Mouse (Mus musculus) urinary bladder, postnatal 14 days (tissue): ENCODE data around the gene Rpa2.
"Not testable (repeated sequence)": the region's sequence is repeated elsewhere in the genome, so short reads cannot be mapped to it uniquely, and the experiment has no call there.

Source experiments
- DNase-seq: peaks from one replicate; pipeline ENCODE4 v3.0.0; 2021; ENCODE audit warnings: low spot score

The Rpa2 gene

DNA sequence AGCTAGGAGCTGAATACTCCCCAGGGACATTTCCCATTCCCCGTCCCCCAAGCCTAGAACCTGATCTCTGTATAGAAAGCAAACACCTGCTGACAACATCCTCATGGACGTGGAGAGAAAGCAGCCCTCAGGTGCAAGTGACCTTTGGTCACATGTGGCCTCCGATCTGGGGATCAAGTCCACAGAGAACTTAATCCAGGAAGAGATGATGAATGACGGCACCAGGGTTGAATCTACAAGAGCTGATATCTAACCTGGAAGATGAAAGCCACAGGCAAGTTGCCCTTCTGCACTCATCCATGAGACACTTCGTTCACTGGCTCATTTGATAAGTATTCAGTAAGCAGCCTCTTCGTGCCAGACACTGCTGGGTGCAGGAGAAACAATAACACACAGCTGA is 5.5 kb upstream of the Rpa2 start:
- DNase-seq, result no peak

DNA sequence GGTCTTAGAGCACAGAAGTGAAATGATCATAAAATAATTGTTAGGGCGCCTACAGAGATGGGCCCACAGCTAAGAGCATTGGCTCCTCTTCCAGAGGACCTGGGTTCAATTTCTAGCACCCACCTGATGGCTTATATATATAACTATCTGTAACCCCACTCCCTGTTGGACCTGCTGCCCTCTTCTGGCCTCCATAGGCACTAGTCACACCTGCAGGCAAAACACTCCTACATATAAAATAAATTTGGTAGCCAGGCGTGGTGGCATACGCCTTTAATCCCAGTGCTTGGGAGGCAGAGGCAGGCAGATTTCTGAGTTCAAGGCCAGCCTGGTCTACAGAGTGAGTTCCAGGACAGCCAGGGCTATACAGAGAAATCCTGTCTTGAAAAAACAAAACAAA is 5.0 kb upstream of the Rpa2 start:
- not testable (repeated sequence) for DNase-seq

- no peak for DNase-seq
Measured at GRCm38 (mm10) chr4:132771776-132772175, 3.6 kb downstream of the Rpa2 start.

GRCm38 (mm10) chr4:132774905-132775304 is 6.8 kb downstream of the Rpa2 start:
- DNase-seq, result no peak

- DNase-seq, result peak; percentile 77
Measured at GRCm38 (mm10) chr4:132776764-132777163, 8.6 kb downstream of the Rpa2 start.

- no peak for DNase-seq
Measured at GRCm38 (mm10) chr4:132778562-132779201, 10.6 kb downstream of the Rpa2 start.

- DNase-seq, result no peak
Measured at GRCm38 (mm10) chr4:132780288-132780687, 12.2 kb downstream of the Rpa2 start.

- DNase-seq, result no peak
Measured at GRCm38 (mm10) chr4:132783732-132784131, 15.6 kb downstream of the Rpa2 start.

GRCm38 (mm10) chr4:132785228-132785627 is 17.1 kb downstream of the Rpa2 start:
- no peak for DNase-seq

DNA sequence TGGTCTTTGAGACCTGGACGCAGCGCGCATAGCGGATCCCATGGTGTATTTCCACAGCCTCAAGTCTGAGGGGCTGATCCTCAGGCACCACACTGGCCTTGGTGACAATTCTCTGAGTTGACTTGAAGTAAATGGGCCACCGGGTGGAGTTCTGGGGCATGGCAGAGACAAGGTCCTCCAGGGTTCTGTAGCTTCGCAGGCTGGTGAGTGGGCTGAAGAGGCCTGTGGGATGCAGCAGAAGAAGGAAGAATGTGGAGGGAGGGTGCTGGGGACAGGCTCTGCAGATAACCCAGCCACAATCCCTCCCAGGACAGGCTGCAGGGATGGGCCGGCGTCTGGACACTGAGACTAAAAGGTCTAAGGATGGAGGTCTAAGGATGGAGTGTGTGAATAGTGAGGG is 21.6 kb downstream of the Rpa2 start:
- DNase-seq, result no peak

DNA sequence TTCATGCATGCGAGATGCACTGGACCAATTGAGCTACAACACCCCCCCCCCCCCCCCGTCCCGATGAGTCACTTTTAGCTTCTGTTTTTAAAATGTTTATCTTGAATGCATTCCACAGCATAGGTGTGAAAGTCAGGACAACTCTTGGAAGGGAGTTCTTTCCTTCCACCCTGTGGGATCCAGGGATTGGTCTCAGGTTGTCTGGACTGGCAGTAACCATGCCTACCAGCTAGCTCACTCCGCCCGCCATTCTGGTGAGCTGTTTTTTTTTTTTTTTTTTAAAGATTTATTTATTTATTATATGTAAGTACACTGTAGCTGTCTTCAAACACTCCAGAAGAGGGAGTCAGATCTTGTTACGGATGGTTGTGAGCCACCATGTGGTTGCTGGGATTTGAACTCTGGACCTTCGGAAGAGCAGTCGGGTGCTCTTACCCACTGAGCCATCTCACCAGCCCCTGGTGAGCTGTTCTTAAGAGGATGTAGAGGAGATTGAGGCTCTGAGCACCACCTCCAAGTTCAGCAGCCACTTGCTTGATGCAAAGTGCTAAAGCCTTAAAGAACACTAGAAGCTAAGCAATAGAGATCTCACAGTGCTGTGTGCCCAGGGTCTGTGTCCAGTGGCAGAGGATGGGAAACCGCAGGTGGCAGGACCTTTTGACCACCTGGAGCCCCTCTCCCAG is 25.3 kb downstream of the Rpa2 start:
- DNase-seq, result not testable (repeated sequence)

- DNase-seq, result no peak
Measured at GRCm38 (mm10) chr4:132794028-132794427, 25.9 kb downstream of the Rpa2 start.

- no peak for DNase-seq
Measured at GRCm38 (mm10) chr4:132794760-132795159, 26.6 kb downstream of the Rpa2 start.

DNA sequence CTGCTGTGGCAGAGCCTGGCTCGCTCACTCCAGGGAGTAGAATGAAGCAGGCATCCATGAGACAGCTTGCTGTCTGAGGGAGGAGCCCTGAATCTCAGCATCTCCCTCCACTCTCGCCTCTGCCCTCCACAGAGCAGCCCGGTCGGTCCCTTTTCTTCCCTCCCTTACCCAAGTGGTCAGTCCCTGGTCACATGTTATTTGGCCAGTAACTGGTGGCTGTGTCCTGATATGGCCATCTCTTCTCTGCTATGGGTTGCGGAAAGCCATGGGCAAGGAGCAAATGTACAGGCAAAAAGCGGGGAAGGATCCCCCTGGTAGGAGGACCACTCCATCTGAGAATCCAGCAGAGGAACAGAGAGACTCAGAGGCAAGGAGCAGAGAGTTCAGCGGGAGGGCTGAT is 27.0 kb downstream of the Rpa2 start:
- DNase-seq, result no peak

DNA sequence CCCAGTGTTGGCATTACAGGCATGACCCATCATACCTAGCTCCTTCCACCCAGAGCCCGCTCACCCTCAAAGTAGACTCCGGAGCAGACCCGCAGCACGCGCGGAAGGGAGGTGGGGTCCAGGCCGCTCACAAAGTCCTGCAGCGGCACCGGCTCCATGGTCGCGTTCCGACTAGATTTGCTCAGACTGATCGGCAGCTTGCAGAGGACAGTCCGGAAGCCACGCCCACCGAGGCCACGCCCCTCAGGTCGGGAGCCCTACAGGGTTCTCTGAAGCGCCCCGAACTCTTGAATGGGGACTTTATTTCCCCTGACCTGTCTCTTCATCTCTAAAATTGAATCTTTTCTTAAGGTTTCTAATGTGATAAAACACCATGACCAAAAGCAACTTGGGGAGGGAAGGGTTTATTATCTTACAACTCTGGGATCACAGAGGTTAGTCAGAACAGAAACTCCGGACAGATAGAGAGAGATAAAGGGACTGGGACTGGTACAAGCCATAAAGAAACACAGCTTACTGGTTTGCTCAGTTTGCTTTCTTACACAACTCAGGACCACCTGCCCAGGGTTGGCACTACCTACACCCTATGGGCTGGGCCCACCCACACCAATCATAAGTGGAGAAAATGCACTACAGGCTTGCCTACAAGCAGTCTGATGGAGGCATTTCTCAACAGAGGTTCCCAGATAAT is 28.2 kb downstream of the Rpa2 start, which contains the start of gene Themis2:
Themis2 (minus strand) TSS at position 192 of the 691 bp plus-strand sequence.
- DNase-seq, result peak; percentile 81

DNA sequence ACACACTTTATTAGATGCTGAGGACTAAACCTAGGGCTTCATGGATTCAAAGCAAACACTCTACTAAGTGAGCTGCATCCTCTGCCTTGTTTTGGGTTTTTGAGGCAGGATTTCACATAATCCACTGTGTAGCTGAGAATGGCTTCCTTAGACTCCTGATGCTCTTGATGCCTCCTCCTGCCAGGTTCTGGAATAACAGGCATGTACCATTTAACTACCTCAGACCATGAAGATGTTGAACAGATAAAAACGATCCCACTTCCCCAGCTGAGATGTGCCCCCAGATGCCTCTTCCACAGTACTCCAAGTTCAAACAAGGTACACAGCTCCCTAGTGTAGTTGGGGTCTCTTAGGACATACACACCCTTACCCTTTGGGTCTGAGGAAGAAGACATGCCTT is 29.3 kb downstream of the Rpa2 start:
- no peak for DNase-seq

- no peak for DNase-seq
Measured at GRCm38 (mm10) chr4:132798028-132798427, 29.9 kb downstream of the Rpa2 start.

DNA sequence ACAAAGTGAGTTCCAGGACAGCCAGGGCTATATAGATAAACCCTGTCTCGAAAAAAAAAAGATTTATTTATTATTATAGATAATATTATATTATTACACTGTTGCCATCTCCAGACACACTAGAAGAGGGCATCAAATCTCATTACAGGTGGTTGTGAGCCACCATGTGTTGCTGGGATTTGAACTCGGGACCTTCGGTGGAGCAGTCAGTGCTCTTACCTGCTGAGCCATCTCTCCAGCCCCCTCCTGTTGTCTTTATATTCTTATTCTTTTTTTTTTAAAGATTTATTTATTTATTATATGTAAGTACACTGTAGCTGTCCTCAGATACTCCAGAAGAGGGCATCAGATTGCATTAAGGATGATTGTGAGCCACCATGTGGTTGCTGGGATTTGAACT is 30.5 kb downstream of the Rpa2 start:
- DNase-seq, result not testable (repeated sequence)

- no peak for DNase-seq
Measured at GRCm38 (mm10) chr4:132799845-132800244, 31.7 kb downstream of the Rpa2 start.

DNA sequence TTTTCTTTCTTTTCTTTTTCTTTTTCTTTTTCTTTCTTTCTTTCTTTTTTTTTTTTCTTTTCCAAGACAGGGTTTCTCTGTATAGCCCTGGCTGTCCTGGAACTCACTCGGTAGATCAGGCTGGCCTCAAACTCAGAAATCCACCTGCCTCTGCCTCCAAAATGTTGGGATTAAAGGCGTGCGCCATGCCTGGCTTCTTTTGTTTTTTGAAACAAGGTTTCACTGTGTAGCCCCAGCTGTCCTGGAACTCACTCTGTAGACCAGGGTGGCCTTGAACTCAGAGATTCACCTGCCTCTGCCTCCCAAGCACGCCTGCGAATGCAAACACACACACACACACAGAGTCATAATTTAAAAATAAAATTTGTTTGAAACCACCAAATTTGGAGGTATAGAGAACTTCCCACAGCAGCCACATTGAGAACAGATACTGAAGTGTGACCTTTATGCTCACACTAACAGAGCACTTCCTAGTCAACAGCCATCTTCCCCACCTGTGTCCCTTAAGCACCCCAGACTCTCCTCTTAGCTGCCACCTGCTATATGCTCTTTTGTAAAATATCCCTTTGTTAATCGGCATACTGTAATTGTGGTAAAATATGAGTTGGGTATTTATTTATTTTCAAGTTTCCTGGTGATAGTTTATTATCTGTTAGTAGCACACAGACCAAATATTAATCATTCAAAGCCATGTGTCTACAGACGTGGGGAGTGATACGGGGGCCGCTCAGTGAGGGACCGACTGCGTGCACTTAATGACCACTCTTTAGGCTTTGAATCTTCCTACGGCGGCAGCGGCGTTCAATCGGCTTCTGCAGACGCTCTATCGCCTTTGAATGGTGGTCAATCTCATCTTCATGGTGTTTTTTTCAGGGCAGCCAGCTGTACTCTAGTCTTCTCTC is 33.3 kb downstream of the Rpa2 start:
- no peak for DNase-seq

DNA sequence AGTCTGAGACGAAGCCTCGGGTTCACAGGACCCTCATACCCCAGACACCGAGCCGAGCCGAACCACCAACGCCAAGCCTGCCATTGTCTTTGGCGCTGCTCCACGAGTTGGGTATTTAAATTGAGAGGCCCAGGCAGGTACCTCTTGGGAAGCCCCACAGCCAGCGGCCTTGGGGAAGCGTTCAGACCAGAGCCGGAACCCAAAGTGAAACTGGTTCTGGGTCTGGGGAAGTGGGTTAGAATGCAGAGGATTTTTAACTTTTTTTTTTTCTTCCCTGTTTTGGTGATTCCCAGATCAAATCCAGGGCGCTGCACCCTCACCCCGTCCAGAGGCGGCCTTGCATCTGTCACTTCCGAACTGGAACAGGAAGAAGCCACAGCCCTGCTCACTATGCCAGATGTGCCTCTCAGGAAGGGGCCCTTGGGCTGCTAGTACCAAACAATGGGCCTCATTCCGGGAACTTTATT is 34.1 kb downstream of the Rpa2 start:
- DNase-seq, result no peak

DNA sequence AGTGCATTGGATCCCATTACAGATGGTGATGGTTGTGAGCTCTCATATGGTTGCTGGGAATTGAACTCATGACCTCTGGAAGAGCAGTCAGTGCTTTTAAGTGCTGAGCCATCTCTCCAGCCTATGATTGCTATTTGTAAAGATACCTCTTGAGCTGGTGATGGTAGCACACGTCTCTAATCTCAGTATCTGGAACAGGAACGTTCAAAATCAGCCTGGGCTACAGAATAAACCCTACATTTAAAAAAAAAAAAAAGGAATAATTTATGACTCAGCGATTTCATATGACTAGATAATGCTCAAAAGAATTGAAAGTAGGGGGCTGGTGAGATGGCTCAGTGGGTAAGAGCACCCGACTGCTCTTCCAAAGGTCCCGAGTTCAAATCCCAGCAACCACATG is 35.1 kb downstream of the Rpa2 start:
- no peak for DNase-seq
